Mouse (Mus musculus) C2C12 (cell line): ENCODE data around the gene Exoc8. TPM values are rescaled to one million over a fixed set of nuclear protein-coding genes. Genes with fewer than 3 reads are reported as not detected.

Experiments
- H3K27me3 ChIP-seq: one replicate; pipeline ENCODE4 v1.6.1; 2011; ENCODE audit not compliant: control insufficient read depth, insufficient read depth, insufficient read length
- H3K36me3 ChIP-seq: one replicate; pipeline ENCODE4 v1.6.1; 2011; ENCODE audit not compliant: control insufficient read depth, insufficient read depth
- H3K4me3 ChIP-seq: one replicate; pipeline ENCODE4 v1.5.1; 2011; ENCODE audit warnings: mild to moderate bottlenecking, control low read depth; ENCODE audit not compliant: poor library complexity, insufficient read depth, severe bottlenecking
- H3K79me2 ChIP-seq: one replicate; pipeline ENCODE4 v1.6.1; 2011; ENCODE audit not compliant: control insufficient read depth, insufficient read depth
- H3K79me3 ChIP-seq: one replicate; pipeline ENCODE4 v1.6.1; 2011; ENCODE audit warnings: low read depth, control low read depth
- H3ac ChIP-seq: one replicate; pipeline ENCODE3; 2011; ENCODE audit warnings: low read depth; ENCODE audit not compliant: control insufficient read depth, insufficient read length
- CEBPB ChIP-seq: IDR thresholded peaks from one replicate; pipeline ENCODE4 v1.6.1; 2011; ENCODE audit warnings: low read depth, mild to moderate bottlenecking, control low read depth, moderate library complexity
- CTCF ChIP-seq: IDR thresholded peaks from one replicate; pipeline ENCODE4 v1.5.1; 2011; ENCODE audit not compliant: control insufficient read depth, insufficient read depth, insufficient read length
- FOSL1 ChIP-seq: IDR thresholded peaks from one replicate; pipeline ENCODE4 v1.8.0; 2011; ENCODE audit warnings: mild to moderate bottlenecking, low read length; ENCODE audit not compliant: poor library complexity, insufficient read depth, severe bottlenecking
- MAX ChIP-seq: IDR thresholded peaks from one replicate; pipeline ENCODE4 v1.6.1; 2011; ENCODE audit warnings: mild to moderate bottlenecking, control low read depth
- MYOD1 ChIP-seq: IDR thresholded peaks from one replicate; pipeline ENCODE4 v1.6.1; 2011; ENCODE audit warnings: low read depth; ENCODE audit not compliant: control insufficient read depth, insufficient read length
- MYOG ChIP-seq: IDR thresholded peaks from one replicate; pipeline ENCODE4 v1.6.1; 2011; ENCODE audit not compliant: control insufficient read depth, insufficient read length; ENCODE audit errors: extremely low read depth
- USF1 ChIP-seq: IDR thresholded peaks from one replicate; pipeline ENCODE4 v1.6.1; 2011; ENCODE audit warnings: low read depth, mild to moderate bottlenecking, control low read depth, moderate library complexity
- polyA plus RNA-seq: library from polyadenylated mRNA; unstranded; fragments of >200 nt; fragmentation: generic; extraction: Trizol; gene quantifications from one replicate; pipeline ENCODE4 v1.2.1, GENCODE M21; 2012; ENCODE audit warnings: missing spikeins

Gene Exoc8
- polyA plus RNA-seq, 1 experiment: 10.7 TPM

GRCm38 (mm10) chr8:124878946-124879526 lies 18.5 kb downstream of the Exoc8 start:
- Histone ChIP-seq H3K4me3 (no peak overlapping the region), H3K79me2 (no peaks in the 10 kb centered on the region), H3K27me3 (no peaks in the 10 kb centered on the region), H3K36me3 (peaks cover 64% of the 10 kb centered on the region), H3ac (no peak overlapping the region), H3K79me3 (no peaks in the 10 kb centered on the region)
- TF ChIP-seq CTCF: no peak
- no peak for TF ChIP-seq MYOD1
- no peak for TF ChIP-seq MYOG
- no peak for TF ChIP-seq FOSL1
- TF ChIP-seq MAX: no peak
- TF ChIP-seq CEBPB: no peak
- no peak for TF ChIP-seq USF1

- Histone ChIP-seq H3K79me3 (no peaks in the 10 kb centered on the region), H3K4me3 (no peak overlapping the region), H3K79me2 (no peaks in the 10 kb centered on the region), H3K36me3 (peaks cover 63% of the 10 kb centered on the region), H3K27me3 (no peaks in the 10 kb centered on the region), H3ac (no peak overlapping the region)
- TF ChIP-seq MYOD1: no peak
- no peak for TF ChIP-seq CEBPB
- TF ChIP-seq FOSL1: no peak
- no peak for TF ChIP-seq USF1
- no peak for TF ChIP-seq CTCF
- TF ChIP-seq MAX: no peak
- TF ChIP-seq MYOG: no peak
Measured at GRCm38 (mm10) chr8:124878141-124878540, 19.4 kb downstream of the Exoc8 start.

- Histone ChIP-seq H3K36me3 (peaks cover 42% of the 10 kb centered on the region), H3K79me2 (peaks cover 41% of the 10 kb centered on the region)
- TF ChIP-seq FOSL1: no peak
- TF ChIP-seq MYOG: no peak
- TF ChIP-seq CEBPB: no peak
- TF ChIP-seq MAX: no peak
Measured at GRCm38 (mm10) chr8:124872690-124873089, 24.8 kb downstream of the Exoc8 start.

GRCm38 (mm10) chr8:124872081-124872480 lies 25.4 kb downstream of the Exoc8 start:
- Histone ChIP-seq H3K79me3 (peaks cover 11% of the 10 kb centered on the region), H3ac (no peak overlapping the region), H3K79me2 (peaks cover 47% of the 10 kb centered on the region), H3K27me3 (no peaks in the 10 kb centered on the region), H3K36me3 (peaks cover 36% of the 10 kb centered on the region), H3K4me3 (no peak overlapping the region)
- TF ChIP-seq MYOD1 (no peak), FOSL1 (no peak), CEBPB (no peak), MAX (no peak), CTCF (no peak), USF1 (no peak), MYOG (no peak)

More at GRCm38 (mm10) chr8:124872690-124873089, 24.8 kb downstream of the Exoc8 start:
- no peak overlapping the region for H3ac ChIP-seq
- H3K4me3 ChIP-seq: no peak overlapping the region
- peaks cover 8% of the 10 kb centered on the region for H3K79me3 ChIP-seq
- H3K27me3 ChIP-seq: no peaks in the 10 kb centered on the region

- Histone ChIP-seq H3K79me2 (peaks cover 53% of the 10 kb centered on the region), H3K36me3 (peaks cover 36% of the 10 kb centered on the region), H3K79me3 (peaks cover 12% of the 10 kb centered on the region), H3K27me3 (no peaks in the 10 kb centered on the region), H3ac (no peak overlapping the region), H3K4me3 (no peak overlapping the region)
- TF ChIP-seq MAX (no peak), CTCF (no peak), MYOD1 (no peak), MYOG (no peak), FOSL1 (no peak), CEBPB (no peak), USF1 (no peak)
Measured at GRCm38 (mm10) chr8:124871474-124871873, 26.0 kb downstream of the Exoc8 start.

- Histone ChIP-seq H3K79me2 (peaks cover 71% of the 10 kb centered on the region), H3K4me3 (no peak overlapping the region), H3K79me3 (peaks cover 18% of the 10 kb centered on the region), H3K36me3 (peaks cover 27% of the 10 kb centered on the region), H3ac (no peak overlapping the region), H3K27me3 (no peaks in the 10 kb centered on the region)
- no peak for TF ChIP-seq FOSL1
Measured at GRCm38 (mm10) chr8:124869708-124870107, 27.8 kb downstream of the Exoc8 start.
